Mouse (Mus musculus) CD8-positive naive resting alpha-beta T cell, adult 57 days (primary cell): ENCODE results near the gene Fnbp1. TPM values are rescaled to one million over a fixed set of nuclear protein-coding genes. Genes with fewer than 3 reads are reported as not detected.

ENCODE experiments used
- total RNA-seq: library from RNA; stranded (reverse); gene quantifications from one replicate; pipeline ENCODE4 v1.2.4, GENCODE M21; 2023

Gene Fnbp1
- 237 TPM for total RNA-seq

GRCm38 (mm10) chr2:31141867-31142454 lies at the start of gene Fnbp1:
Fnbp1 (minus strand) TSS chr2:31142008.

GRCm38 (mm10) chr2:31151892-31152812 lies 10.3 kb upstream of the Fnbp1 start, which contains the start of gene Gpr107:
Gpr107 (plus strand) TSS chr2:31152316.

GRCm38 (mm10) chr2:30981790-30982513 lies 159.9 kb downstream of the Fnbp1 start, which contains the start of the genes BC005624 and Usp20:
BC005624 (minus strand) TSS chr2:30982201.
Usp20 (plus strand) TSS chr2:30982279.

Other genes with a start within 250 kb of the Fnbp1 start
- not detected for gene Ptges, start 212.1 kb downstream of the Fnbp1 start, total RNA-seq
- 37.3 TPM for gene Tor1b, start 189.0 kb downstream of the Fnbp1 start, total RNA-seq
- 38.7 TPM for gene Tor1a, start 174.1 kb downstream of the Fnbp1 start, total RNA-seq
- 85.3 TPM for gene BC005624, start 159.8 kb downstream of the Fnbp1 start, total RNA-seq
- gene Usp20, start 159.7 kb downstream of the Fnbp1 start, total RNA-seq = 46.9 TPM
- 48.2 TPM for gene Gpr107, start 10.3 kb upstream of the Fnbp1 start, total RNA-seq
- not detected for gene Ncs1, start 103.8 kb upstream of the Fnbp1 start, total RNA-seq
- 0.31 TPM for gene Hmcn2, start 172.4 kb upstream of the Fnbp1 start, total RNA-seq